Mouse (Mus musculus) CD4-positive, CD25-positive, alpha-beta regulatory T cell, adult 4 months (primary cell): ENCODE measurements around the gene Srsf10. TPM values are rescaled to one million over a fixed set of nuclear protein-coding genes. Genes with fewer than 3 reads are reported as not detected.

Source experiments
- ATAC-seq: one replicate; pipeline ENCODE4 v1.8.0; 2017
- polyA plus RNA-seq, 2 experiments: library from polyadenylated mRNA; unstranded; fragments of 100-300 nt; shearing (Covaris generic); gene quantifications; one replicate each; pipeline ENCODE4 v1.2.1; 2017

Srsf10 gene
- polyA plus RNA-seq, 2 experiments from 2014 or later, result 195 to 208 TPM

DNA sequence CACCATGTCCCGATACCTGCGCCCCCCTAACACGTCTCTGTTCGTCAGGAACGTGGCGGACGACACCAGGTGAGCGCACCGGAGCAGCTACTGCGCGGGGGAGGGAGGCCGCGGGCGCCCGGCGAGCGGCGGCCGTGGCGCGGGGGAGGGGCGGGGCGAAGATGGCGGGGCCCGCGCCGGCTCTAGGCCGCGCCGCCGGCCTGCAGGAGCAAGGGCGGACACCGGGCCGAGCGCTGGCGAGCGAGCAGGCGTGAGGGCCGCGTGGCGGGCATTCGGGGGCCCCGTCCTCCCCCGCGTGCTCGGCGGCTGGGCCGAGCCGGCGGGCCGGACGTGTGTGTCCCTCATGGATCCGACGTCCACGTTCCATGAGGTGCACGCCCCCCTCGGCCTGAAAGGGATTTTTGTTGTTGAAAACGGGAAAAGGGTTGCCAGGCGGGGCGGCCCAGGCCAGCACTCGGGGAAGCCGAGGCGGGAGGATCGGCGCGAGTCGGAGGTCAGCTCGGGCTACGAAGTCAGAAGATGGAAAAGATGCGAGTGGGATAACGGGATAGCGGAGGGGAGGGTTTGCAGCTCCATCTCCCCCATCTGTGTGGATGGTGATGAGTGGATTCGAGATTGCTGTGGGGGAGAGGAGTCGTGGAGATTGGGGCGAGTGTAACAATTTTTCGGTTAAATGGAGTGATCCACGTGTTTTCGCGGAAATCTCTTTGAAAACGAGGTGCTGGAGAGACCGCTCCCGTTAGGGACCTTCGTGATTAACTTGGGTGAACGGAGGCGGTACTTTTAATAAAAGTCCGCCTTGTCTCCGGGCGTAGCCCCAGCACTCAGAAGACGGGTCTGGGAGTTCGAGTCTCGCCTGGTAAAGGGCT is 910 bp downstream of the Srsf10 start:
- peak; percentile 28 for ATAC-seq

DNA sequence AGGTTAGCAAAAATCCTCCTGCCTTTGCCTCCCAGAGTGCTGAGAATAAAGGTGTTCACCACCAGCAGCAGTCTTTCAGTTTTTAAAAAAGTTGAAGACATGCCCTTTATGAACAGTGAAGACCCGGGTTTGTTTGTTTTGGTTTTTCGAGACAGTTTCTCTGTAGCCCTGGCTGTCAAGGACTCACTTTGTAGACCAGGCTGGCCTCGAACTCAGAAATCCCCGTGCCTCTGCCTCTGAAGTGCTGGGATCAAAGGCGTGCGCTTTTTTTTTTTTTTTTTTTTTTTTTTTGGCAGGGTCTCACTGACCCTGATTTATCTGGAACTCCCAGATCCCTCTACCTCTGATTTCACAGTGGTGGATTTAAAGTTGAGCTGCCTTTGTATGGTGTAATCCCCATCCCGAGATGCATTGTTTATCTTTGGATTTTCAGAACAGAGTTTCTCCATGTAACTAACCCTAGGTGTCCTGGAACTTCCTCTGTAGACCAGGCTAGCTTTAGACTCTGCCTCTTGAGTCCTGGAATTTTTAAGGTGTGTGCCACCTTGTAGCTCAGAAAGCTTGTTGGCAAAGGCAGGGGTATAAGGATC is 2.1 kb downstream of the Srsf10 start:
- ATAC-seq, result no peak

DNA sequence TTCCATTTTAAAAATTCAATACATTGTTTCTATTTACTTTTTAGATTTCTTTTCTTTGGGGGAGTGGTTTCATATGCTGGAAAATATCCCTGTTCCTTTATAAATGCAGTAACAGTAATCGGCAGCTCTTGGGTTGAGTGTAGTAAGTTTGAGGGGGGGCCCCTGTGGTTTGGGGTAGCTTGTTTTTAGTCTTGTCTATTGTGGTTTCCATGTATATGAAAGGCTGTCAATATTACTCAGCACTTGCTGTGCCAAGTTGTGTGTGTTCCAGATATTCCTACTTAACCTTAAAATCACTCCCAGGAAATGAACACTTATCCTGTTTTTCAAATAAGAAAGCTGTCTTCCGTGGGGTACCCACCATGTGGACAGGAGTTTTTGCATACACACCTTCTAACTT is 13.4 kb downstream of the Srsf10 start:
- ATAC-seq, result no peak

DNA sequence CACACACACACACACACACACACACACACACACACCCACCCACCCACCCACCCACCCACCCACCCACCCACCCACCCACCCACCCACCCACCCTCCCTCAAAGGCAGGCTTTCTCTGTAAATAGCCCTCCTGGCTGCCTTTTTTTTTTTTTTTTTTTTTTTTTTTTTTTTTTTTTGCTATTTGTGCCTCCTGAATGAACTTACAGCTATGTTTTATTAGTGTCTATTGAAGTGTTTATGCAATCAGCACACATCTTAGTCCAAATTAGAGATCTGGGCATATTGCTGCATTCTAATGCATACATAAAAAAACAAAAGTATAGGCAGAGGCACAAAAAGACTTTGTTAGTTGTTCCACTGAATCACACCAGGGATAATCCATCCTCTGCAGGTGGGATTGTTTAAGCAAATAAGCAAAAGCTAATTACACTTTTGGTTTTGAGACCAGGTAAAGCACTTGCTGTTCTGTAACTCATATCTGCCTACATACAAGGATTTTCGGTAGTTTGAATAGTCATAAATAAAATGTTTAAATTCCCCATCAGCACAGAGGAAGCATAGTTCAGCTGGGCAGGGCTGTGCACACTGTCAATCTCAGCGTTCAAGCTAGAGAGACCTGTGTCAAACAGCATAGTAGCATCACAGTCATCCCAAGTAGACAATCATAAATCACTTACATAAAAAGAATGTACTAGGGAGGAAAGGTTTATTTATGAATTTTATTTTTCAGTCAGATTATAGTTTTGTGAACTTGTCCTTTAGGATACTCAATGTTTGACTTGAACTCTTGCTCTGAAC is 14.9 kb downstream of the Srsf10 start:
- ATAC-seq, result no peak

DNA sequence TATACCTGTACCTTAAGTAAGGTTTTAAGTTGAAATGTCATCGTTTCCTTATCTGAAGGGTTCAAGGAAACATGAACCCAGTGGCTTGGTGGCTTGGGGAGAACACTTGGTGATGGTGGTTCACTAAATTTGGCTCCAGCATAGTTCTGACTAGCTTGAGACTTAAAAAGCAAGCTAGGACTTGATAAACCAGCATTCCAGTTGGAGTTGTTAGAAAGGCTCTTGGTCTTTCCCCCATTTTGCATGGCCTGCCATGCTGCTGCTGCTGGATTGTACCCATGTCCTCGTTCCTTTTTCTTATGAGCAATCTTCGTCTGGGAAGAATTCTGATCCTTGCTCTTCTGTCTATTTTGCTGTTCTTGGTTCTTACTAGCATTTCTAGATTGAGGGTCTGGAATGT is 16.5 kb downstream of the Srsf10 start:
- no peak for ATAC-seq

DNA sequence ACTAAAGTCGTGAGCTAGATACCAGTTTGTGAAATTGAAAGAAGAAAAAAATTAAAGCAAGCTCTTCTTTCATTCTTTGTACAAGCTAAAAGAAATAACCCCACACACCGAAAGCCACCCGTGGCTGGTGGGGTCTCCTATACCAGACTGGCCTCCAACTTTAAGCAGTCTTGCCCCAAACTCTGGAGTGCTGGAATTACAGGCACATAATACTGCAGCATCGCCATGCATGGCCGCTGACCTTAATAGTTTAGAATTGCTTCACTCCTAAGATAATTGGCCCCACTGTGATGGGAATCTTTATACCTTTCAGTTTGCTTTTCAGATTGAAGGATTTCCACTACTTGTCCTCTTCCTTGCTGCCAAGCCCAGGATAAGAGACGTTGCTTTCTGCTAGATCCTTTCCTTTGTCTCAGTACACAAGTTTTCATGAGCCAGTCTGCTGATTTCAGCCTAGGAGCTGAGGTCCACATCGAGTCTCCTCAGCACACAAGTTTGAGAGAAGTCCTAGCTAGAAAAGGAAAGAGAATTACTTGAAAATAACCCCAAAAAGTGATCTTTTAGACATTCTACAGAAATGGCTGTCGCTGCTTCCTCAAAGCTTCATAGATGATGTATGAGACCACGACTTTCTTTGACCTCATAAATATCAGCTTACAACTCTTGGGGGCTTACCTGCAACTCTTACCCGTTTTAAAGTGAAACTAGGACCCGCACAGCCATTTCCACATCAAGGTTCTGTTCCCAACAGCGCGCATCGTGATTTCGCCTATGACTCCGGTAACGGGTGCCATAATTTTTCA is 17.2 kb downstream of the Srsf10 start:
- no peak for ATAC-seq

DNA sequence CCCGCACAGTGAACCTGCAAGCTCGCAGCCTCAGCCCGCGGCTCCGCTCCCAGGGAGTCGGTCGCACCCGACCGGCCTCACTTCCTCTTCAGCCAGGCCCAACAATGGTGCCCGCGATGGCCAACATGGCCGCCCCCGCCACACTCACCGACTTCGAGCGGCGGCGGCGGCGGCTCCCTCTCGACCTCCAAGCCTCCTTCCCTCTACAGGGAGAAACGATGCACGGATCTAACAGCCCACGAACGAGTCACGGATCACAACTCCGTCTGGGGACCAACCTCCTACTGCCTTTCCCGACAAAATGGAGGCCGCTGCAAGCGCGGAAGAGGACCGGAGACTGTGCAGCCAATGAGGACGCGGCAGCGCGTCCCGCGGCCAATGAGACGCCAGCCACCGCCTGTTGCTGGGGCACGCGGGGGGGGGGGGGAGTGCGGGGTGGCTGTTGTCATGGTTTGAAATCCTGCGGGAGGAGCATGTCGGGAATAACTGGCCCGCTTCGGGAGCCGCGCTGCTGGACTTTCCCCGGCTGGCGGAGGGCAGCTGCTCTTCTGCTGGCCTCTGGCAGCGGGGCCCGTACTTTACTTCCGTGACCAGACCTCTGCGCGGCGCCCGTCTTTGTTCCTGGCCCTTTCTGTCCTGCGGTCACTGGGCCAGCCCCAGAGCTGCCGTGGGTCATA is 18.1 kb downstream of the Srsf10 start, which contains the start of gene Pnrc2:
TSS of gene Pnrc2 (minus strand) at position 325 of the 677 bp plus-strand sequence.
- peak; percentile 60 for ATAC-seq

DNA sequence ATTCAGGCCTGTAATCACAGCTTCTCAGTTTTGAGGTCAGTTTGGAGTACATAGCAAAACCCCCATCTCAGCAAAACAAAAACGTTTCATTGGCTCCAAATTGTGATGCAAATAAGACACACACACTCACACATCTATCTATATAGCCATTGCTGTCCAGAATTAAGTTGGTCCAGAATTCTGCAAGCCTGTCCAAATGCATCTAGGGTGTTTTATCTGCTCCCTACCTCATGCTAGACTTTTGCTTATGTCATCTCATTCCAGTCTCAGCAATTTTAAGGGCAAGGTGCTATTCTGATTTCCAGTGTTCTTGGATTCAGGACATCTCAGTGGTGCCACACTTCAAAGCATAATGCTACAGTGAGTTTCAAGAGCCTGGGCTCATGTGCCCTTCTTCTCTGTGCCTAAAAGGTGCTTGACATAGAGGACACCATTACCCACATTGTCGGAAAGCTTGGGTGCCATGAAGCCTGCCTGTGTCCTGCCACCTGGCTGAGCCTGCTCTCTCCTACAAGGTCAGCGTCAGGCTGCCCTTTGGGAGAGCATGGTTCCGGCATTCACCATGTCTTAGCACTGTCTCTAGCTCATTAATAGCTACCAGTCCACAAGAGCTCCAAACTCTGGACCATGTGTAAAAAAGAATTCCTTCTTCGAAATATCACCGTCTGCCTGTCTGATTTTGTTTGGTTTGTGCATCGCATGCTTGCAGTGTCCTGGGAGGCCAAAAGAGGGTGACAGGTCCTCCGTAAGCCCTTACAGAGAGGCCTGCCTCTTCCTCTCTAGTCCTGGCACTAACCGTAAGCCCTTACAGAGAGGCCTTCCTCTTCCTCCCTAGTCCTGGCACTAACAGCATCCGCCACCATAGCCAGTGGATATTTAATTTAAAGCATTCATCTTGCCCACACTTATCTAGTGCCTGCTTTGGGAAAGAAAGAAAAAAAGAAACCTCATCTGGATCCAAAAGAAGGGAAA is 19.3 kb downstream of the Srsf10 start:
- no peak for ATAC-seq

DNA sequence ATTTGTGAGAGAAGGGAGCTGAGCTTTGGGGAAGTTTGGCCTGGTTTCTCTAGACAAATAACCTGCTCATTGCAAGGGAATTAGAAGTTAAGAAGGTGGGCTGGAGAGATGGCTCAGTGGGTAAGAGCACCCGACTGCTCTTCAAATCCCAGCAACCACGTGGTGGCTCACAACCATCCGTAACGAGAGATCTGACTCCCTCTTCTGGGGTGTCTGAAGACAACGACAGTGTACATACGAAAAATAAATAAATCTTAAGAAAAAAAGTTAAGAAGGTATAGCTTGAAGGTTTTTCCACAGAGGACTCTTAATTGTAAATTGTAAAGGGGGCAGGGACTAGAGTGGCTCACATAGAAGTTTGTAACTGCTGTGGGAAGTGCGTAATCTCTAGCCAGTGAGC is 20.0 kb downstream of the Srsf10 start:
- no peak for ATAC-seq

DNA sequence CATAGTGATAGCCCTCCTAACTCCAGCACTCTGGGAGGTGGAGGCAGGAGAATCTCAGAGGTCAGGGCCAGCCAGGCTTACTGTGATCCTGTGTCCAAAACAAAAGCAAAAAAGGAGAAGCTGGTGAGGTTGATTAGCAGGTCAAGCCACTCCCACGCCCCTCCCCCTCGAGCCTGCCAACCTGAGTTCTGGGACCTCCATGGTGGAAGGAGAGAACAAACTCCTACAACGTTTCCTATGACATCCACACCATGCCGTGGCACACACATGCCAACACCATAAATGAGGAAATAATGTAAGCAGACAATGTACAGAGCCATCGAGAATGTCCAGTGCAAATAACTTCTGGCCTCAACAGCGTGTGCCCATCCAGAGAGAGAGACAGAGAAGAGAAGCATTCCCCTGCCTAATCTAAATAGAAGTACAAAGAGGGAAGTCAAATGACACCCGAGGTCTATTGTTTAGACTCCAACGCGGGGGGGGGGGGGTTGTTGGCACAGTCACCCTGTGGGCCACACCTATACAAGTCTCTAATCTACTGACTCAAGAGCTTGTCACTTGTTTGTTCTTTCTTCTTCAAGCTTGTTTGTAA is 20.5 kb downstream of the Srsf10 start:
- ATAC-seq, result no peak

DNA sequence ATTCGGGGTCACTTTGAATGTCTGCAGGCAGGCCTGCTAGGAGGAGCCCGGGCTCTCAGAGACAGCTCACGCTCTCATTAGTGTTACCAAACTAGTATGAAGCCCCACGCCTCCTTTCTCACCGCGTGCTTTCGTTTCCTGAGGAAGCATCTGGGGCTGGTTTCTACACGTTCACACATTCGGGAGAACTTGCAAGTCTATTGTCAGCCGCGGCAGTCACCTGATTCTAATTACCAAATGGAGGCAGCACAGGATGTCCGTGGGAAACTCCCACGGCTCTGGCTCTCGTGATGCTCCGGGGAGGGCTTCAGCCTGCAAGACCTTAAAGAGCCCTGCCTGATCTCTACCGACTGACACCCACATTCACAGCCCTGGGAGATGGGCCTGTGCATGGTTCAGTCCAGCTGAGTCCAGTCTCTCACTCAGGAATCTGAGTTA is 21.1 kb downstream of the Srsf10 start:
- peak; percentile 84 for ATAC-seq

DNA sequence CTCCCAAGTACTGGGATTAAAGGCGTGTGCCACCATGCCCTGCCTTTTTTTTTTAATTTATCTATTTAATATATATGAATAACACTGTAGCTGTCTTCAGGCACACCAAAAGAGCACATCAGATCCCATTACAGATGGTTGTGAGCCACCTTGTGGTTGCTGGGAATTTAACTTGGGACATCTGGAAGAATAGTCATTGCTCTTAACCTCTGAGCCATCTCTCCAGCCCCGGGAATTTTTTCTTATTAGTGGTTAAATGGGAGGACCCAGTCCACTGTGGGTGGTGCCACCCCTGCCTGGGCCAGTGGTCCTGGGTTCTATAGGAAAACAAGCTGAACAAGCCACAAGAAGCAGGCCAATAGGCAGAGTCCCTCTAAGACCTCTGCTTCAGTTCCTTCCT is 22.2 kb downstream of the Srsf10 start:
- ATAC-seq, result no peak

DNA sequence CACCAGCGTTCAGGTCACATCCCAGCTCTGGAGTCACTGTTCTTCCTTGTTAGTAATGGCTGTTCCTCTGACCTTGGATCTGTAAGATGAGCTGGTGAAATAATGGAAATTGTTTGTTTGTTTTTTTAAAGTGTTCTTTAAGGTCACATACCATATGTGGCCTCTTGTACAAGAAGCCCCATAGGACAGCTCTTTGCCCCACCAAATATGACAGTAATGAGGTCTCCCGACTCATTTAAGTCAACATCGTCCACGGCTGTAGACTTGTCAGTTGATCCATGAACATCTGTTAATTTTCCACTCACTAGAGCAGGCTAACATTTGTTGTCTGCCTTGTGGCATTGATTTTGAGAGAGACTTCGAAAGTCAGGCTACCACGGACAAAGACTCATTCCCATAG is 23.5 kb downstream of the Srsf10 start:
- no peak for ATAC-seq

DNA sequence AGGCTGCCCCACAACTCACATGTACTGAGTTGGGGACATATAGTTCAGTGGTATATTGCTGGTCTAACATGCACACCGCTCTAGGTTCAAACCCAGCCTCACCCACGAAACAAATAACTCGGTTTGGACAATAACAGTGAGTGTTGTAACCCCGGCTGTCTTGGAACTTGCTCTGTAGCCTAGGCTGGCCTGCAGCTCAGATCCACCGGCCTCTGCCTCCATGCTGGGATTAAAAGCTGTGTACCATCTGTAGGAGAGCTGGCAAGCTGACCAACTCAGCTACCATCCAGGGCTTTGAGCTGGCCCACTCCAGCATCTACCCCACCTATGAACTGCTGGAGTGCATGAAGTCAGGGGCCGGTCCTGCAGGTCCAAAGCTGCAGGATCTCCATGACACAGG is 24.5 kb downstream of the Srsf10 start:
- ATAC-seq, result no peak

DNA sequence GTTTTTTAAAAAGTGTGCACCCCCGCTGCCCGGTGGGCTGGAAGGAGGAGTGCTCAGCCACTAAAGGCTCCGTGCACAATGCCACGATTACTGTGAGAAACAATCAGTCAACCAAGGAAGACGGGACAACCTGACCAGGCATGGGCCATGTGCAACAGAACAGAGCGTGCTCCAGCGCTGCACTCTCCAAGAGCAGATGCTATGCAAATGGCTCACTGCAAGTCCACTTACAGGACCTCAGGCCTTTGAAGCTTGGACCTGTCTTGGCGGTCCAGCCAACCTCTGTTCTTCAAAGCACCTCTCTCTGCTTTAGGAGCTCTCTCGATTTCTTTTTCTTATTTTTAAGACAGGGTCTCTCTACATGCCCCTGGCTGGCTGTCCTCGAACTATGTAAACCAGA is 25.0 kb downstream of the Srsf10 start:
- no peak for ATAC-seq

DNA sequence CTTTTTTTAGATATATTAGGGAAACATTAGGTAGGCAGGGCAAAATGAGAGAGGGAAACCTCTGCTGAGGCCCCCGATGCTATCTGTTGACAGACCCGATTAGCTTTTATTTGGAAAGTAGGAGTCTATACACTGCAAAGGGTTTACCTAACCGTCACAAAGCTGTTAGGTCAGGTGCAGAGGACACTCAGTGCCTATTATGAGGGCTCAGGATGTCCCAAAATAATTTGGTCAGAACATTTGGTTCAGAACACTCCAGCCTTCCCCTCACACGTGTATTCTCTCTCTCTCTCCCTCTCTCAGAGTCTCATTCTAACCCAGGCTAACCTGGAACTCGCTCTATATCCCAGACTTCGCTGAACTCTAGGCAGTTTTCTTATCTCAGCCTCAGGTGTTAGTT is 26.5 kb downstream of the Srsf10 start:
- ATAC-seq, result no peak

DNA sequence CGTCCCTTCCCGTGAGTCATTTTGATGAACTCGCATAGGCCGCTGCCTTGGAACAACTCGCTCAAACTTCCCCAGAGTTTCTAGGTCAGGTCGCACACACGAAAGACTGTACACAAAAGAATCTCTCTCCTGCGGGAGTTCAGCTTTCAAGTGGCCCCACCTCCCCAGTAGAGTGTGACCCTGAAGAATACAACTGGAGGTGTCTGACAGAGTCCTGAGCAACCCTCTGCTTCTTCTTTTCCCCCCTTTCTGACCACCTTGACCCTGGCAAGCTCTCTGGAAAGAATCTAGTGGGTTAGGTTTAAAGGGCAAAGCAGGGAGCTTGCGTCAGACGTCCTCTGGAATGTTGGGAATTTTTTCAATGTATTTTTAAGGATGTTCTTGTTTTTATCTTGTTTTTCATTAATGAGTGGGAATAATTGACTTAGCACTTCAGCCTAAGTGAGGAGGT is 27.9 kb downstream of the Srsf10 start:
- ATAC-seq, result no peak

DNA sequence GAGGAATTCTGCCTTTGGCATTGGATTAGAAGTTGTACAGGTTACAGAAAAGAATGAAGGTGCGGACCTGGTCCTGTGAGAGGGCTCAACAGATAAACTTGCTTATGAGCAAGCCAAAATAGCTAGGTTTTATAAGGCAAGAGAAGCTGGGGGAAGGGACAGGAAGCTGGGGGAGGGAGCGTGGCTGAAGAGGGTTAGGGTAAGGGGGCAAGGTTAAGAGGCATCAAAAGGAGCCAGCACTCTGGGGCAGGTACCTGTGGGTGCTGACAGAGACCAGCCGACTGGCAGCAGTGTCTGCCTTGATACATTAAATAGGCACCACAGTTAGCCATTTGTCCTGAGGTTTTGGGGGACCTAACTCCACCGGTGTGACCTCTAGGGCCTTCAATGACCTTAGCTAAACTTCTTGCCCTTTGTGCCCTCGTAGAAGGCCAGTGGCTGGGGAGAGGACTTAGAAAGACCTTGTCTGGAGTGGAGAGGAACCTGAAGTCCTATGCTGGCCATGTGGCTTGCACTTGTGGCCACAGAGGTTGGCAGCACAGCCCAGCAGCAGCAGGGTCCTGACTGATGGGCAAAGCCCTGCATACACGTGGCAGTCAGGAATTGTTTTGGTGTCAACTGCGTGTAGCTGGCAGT is 28.5 kb downstream of the Srsf10 start:
- peak; percentile 71 for ATAC-seq

DNA sequence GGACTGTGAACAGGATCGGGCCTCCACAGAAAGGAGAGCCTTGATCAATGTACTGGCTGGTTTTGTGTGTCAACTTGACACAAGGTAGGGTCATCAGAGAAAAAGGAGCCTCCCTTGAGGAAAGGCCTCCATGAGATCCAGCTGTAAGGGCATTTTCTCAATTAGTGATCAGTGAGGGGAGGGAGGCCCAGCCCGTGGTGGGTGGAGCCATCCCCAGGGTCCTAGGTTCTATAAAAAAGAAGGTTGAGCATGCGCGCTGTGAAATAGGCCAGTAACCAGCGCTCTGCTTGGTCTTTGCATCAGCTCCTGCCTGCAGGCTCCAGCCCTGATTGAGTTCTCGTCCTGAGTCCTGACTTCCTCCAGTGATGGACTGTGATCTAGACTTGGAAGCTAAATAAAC is 29.0 kb downstream of the Srsf10 start:
- no peak for ATAC-seq

DNA sequence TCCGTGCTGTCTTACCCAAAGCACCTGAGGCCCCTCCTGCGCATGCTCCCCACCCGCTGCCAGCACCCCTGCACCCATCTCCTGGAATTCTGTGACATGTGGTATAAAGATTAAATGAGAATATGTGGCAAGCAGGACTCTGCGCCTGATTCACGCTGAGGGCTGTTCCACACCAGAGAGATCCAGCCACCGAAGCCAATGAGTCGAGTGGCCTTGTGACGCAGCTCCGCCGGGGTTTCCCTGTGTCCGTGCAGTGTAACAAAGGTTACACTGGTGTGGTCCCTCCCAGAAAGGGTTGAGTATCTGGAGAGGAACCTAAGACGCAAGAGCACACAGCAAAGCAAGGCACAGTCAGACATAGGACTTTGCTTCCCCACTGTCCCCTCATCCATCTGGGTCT is 30.1 kb downstream of the Srsf10 start:
- no peak for ATAC-seq
